Mouse (Mus musculus): ENCODE measurements around the gene Ripor2. TPM values are rescaled to one million over a fixed set of nuclear protein-coding genes. Genes with fewer than 3 reads are reported as not detected.
A peak's percentile ranks its signal among the peaks of the same experiment; 100 is the strongest.

Ripor2 gene
- total and polyA plus RNA-seq, 2 experiments from 2014 or later, result 19.6 to 48.8 TPM

DNA sequence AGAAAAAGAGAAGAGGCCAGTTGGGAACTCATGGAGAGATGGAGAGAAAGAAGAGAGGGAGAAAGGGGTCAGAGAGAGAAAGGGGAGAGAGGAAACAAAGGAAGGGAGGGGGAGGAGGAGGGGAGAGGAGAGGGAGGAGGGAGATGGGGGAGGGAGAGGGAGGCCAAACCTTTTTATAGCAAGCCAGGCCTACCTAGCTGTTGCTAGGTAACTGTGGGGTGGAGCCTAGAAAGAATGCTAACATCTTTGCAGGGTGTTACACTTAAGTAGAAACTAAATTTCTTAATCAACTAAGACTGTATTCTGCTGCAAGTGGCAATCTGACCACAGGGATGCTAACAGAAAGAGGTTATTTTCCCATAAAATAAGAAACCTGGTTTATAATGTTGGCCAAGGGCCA, 33.1 kb upstream of the Ripor2 start:
- no peak for TF ChIP-seq CTCF (IDR thresholded peaks at IDR 0.05)
- H3K9me3 ChIP-seq (ENCODE audit: low read length), result no peaks in the 10 kb centered on the region
- no peak for ATAC-seq (ENCODE audit: low FRiP score)
- DNase-seq (ENCODE audit: low spot score), result no peak
- no peak overlapping the region for H3K4me3 ChIP-seq (ENCODE audit: low read depth, low read length)
- no peaks in the 10 kb centered on the region for H3K4me1 ChIP-seq (ENCODE audit: insufficient read depth, low read length)
- H3K4me2 ChIP-seq (ENCODE audit: low read depth, low read length, poor library complexity, severe bottlenecking), result no peak overlapping the region
- no peak overlapping the region for H3K9ac ChIP-seq (replicated peaks; ENCODE audit: low read length, poor library complexity, severe bottlenecking)
- H3K27ac ChIP-seq (ENCODE audit: low read depth, low read length), result no peak overlapping the region
- H3K36me3 ChIP-seq (ENCODE audit: insufficient read depth, low read length), result no peaks in the 10 kb centered on the region
- H3K27me3 ChIP-seq (ENCODE audit: insufficient read depth, low read length), result no peaks in the 10 kb centered on the region

DNA sequence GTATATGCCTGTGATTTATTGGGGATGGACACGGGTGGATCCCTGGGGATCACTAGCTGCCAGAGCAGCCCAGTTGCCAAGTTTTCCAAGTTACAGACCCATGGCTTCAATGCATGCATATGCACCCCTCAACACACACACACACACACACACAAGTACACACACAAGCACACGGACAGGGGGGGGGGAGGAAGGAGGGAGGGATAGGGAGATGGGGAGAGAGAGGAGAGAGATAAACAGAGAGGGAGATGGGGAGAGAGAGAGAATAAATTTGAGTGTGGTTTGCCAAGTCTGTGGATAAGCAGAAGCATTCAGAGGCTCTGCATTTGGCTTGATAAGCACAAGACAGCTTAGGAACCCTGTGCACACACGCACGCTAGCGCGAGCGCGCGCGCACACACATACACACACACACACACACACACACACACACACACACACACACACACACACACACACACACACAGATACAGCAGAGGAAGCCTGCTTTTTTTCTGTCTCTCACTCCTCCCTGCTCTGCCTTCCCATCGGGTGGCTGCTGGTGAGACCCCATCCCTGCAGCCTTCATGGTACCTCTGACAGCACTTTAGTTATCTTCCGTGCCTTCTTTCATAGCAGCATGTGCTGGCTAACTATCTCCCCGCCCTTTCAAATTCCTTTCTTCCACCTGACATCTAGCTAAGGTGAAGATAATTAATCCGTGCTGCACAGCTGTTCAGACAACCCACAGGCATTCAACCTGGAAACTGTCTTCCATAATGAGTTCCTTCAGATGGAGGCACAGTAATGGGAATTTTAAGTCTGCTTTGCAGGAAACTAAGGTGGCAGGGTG, 30.7 kb upstream of the Ripor2 start:
- no peaks in the 10 kb centered on the region for H3K36me3 ChIP-seq (ENCODE audit: insufficient read depth, low read length)
- peak; percentile 81 for ATAC-seq (ENCODE audit: low FRiP score)

GRCm38 (mm10) chr13:24552039-24552438, 29.9 kb upstream of the Ripor2 start:
- DNase-seq (ENCODE audit: low spot score) (no peak), ATAC-seq (ENCODE audit: low FRiP score) (peak; percentile 27; the same call in 1 of the 2 replicates)
- WGBS, result 52% methylated on average over 4 of the region's 4 CpGs
- no peaks in the 10 kb centered on the region for H3K36me3 ChIP-seq (ENCODE audit: insufficient read depth, low read length)
- peak overlapping the region; percentile 9; the same call in 1 of the 2 replicates for H3K4me2 ChIP-seq (ENCODE audit: low read depth, low read length, poor library complexity, severe bottlenecking)
- H3K4me3 ChIP-seq (ENCODE audit: low read depth, low read length), result no peak overlapping the region
- no peaks in the 10 kb centered on the region for H3K4me1 ChIP-seq (ENCODE audit: insufficient read depth, low read length)
- peak overlapping the region; percentile 4 for H3K27ac ChIP-seq (ENCODE audit: low read depth, low read length)
- no peaks in the 10 kb centered on the region for H3K9me3 ChIP-seq (ENCODE audit: low read length)
- no peak overlapping the region for H3K9ac ChIP-seq (replicated peaks; ENCODE audit: low read length, poor library complexity, severe bottlenecking)
- H3K27me3 ChIP-seq (ENCODE audit: insufficient read depth, low read length), result no peaks in the 10 kb centered on the region
- TF ChIP-seq CTCF (IDR thresholded peaks at IDR 0.05), result no peak

More for the DNA sequence above, 30.7 kb upstream of the Ripor2 start:
- no peaks in the 10 kb centered on the region for H3K4me1 ChIP-seq (ENCODE audit: insufficient read depth, low read length)
- no peak for TF ChIP-seq CTCF (IDR thresholded peaks at IDR 0.05)
- peak overlapping the region; percentile 9; the same call in 1 of the 2 replicates for H3K4me2 ChIP-seq (ENCODE audit: low read depth, low read length, poor library complexity, severe bottlenecking)
- no peaks in the 10 kb centered on the region for H3K27me3 ChIP-seq (ENCODE audit: insufficient read depth, low read length)
- peak; percentile 58 for DNase-seq (ENCODE audit: low spot score)
- no peaks in the 10 kb centered on the region for H3K9me3 ChIP-seq (ENCODE audit: low read length)
- peak overlapping the region; percentile 4 for H3K27ac ChIP-seq (ENCODE audit: low read depth, low read length)
- 0 out of 2 replicates have a peak overlapping the region, but pooled peaks have one; percentile 19 for H3K9ac ChIP-seq (replicated peaks; ENCODE audit: low read length, poor library complexity, severe bottlenecking)
- no peak overlapping the region for H3K4me3 ChIP-seq (ENCODE audit: low read depth, low read length)
- 33% methylated on average over 14 of the region's 14 CpGs for WGBS

DNA sequence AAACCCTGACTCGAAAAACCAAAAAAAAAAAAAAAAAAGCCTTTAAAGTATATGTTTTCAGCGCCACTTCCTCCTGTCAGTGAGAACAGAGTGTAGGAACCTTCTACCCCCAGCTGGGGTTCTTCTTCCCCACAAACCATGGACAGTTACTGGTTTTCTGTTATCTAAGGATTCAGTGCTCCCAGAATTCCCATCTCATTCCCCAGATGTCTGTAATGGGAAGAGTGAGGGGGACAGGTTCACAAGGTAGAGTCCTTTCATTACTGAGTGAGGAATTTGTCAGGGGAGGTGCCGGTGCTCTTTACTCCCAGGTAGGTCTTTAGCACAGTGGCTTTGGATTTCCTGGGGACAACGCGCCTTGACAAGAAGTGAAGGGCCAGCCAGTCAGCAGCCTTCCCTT, 20.6 kb upstream of the Ripor2 start:
- Histone ChIP-seq H3K9ac (replicated peaks; ENCODE audit: low read length, poor library complexity, severe bottlenecking) (no peak overlapping the region), H3K4me2 (ENCODE audit: low read depth, low read length, poor library complexity, severe bottlenecking) (no peak overlapping the region), H3K4me3 (ENCODE audit: low read depth, low read length) (no peak overlapping the region), H3K27ac (ENCODE audit: low read depth, low read length) (no peak overlapping the region), H3K9me3 (ENCODE audit: low read length) (no peaks in the 10 kb centered on the region), H3K36me3 (ENCODE audit: insufficient read depth, low read length) (no peaks in the 10 kb centered on the region), H3K4me1 (ENCODE audit: insufficient read depth, low read length) (peaks cover 4% of the 10 kb centered on the region), H3K27me3 (ENCODE audit: insufficient read depth, low read length) (no peaks in the 10 kb centered on the region)
- DNase-seq (ENCODE audit: low spot score) (no peak), ATAC-seq (ENCODE audit: low FRiP score) (no peak)
- 88% methylated on average over 5 of the region's 5 CpGs for WGBS
- no peak for TF ChIP-seq CTCF (IDR thresholded peaks at IDR 0.05)

- no peak overlapping the region for H3K4me2 ChIP-seq (ENCODE audit: low read depth, low read length, poor library complexity, severe bottlenecking)
Observed at GRCm38 (mm10) chr13:24564706-24565105, 17.3 kb upstream of the Ripor2 start.

DNA sequence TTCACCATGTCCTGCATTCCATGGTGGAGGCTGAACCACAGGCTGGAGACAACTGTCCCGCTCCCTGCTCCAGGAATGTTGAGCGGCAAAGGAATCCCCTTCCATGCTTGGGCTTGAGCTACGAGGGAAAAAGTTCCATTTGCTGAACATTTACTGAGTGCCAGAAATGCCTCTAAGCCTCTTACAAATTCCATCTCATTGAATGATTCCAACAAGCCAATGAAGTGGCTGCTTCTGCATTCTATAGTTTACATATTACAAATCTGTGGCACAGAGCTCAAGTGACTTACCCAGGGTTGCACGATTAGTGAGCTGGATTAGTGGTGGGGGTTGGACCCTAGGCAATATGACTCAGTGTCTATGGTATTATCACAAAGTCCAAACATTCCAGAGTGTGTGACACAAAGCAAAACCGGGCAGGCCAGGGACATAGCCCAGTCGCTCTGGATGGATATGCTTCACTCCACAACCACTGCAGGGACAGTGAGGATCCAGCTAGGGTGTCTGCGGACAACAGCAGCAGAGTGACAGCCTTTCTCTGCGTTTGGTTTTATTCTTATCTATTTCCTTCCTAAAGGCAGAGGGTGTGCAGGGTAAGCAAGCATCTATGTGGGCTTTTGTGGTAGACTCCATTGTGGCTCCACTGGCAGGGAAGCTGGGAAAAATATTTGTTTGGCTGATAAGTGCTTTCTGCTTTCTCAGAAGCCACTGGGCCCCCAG, 16.6 kb upstream of the Ripor2 start:
- H3K9me3 ChIP-seq (ENCODE audit: low read length), result no peaks in the 10 kb centered on the region
- H3K4me3 ChIP-seq (ENCODE audit: low read depth, low read length), result no peak overlapping the region
- peaks cover 4% of the 10 kb centered on the region for H3K4me1 ChIP-seq (ENCODE audit: insufficient read depth, low read length)
- H3K4me2 ChIP-seq (ENCODE audit: low read depth, low read length, poor library complexity, severe bottlenecking), result no peak overlapping the region
- no peak overlapping the region for H3K27ac ChIP-seq (ENCODE audit: low read depth, low read length)
- H3K36me3 ChIP-seq (ENCODE audit: insufficient read depth, low read length), result no peaks in the 10 kb centered on the region
- no peaks in the 10 kb centered on the region for H3K27me3 ChIP-seq (ENCODE audit: insufficient read depth, low read length)
- ATAC-seq (ENCODE audit: low FRiP score), result no peak
- no peak overlapping the region for H3K9ac ChIP-seq (replicated peaks; ENCODE audit: low read length, poor library complexity, severe bottlenecking)
- DNase-seq (ENCODE audit: low spot score), result no peak
- WGBS, result 29% methylated on average over 8 of the region's 8 CpGs
- no peak for TF ChIP-seq CTCF (IDR thresholded peaks at IDR 0.05)

More at GRCm38 (mm10) chr13:24564706-24565105, 17.3 kb upstream of the Ripor2 start:
- DNase-seq (ENCODE audit: low spot score), result no peak
- Histone ChIP-seq H3K27ac (ENCODE audit: low read depth, low read length) (peak overlapping the region; percentile 18; the same call in 1 of the 2 replicates), H3K9me3 (ENCODE audit: low read length) (no peaks in the 10 kb centered on the region), H3K4me1 (ENCODE audit: insufficient read depth, low read length) (peaks cover 4% of the 10 kb centered on the region), H3K27me3 (ENCODE audit: insufficient read depth, low read length) (no peaks in the 10 kb centered on the region), H3K9ac (replicated peaks; ENCODE audit: low read length, poor library complexity, severe bottlenecking) (no peak overlapping the region), H3K36me3 (ENCODE audit: insufficient read depth, low read length) (no peaks in the 10 kb centered on the region), H3K4me3 (ENCODE audit: low read depth, low read length) (no peak overlapping the region)
- TF ChIP-seq CTCF (IDR thresholded peaks at IDR 0.05), result no peak
- ATAC-seq (ENCODE audit: low FRiP score), result no peak
- WGBS, result 58% methylated on average over 8 of the region's 8 CpGs
